Mouse (Mus musculus): ENCODE measurements around the gene Pik3c2g. TPM values are rescaled to one million over a fixed set of nuclear protein-coding genes. Genes with fewer than 3 reads are reported as not detected.

The Pik3c2g gene
- 1.3 and 2.3 TPM in 2 replicates for polyA plus RNA-seq (2012; rRNA removed)

DNA sequence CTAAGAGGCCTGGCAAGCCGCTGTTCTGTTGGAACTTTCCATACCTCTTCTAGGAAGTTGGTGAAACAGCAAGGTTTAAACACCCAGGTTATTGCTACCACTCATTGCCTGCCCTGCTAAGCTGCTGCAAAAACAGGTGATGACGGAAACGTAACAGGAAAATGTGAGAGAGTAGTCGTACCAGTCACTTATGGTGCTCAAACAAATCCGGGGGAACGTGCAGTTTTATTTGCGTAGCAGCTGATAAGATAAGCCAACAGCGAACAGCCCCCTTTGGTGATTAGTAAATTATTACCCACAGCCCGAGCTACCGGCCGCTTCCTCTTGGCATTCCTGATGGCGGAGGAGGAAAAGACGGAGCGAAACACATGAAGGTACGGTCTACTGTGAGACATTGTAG lies at the start of gene Pik3c2g:
Gene Pik3c2g (plus strand): TSS at position 330 of the 400 bp plus-strand sequence.

Other genes starting within 250 kb of the Pik3c2g start
- gene Rergl, start 85.2 kb upstream of the Pik3c2g start, polyA plus RNA-seq (2012; rRNA removed): not detected in 2 replicates